Mouse (Mus musculus): ENCODE results near the gene Nr1i3.

The Nr1i3 gene

DNA sequence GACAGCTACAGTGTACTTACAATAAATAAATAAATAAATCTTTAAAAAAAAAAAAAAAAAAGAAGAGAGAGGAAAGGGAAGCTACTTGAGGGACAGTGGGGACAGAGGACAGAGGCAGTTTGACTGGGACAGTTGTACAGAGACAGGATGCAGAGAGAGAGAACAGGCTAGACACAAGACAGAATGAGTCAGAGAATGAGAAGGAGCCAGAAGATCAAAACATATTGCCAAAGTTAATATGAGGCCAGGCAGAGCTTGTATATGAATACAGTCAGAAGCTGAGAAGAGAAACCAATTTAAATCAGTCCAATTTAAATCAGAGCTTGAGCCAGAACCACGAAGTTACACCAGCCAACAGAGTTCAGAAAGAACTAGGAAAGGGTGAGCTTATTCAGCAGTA is 54.6 kb downstream of the Nr1i3 start:
- in situ Hi-C loops (cut with MboI; ENCODE audit: low pct_unique_long_range_greater_than_20kb in 1 of 2, low sequenced_read_pairs in 2 of 2, unreplicated experiment in 1 of 2) = no loop called here

DNA sequence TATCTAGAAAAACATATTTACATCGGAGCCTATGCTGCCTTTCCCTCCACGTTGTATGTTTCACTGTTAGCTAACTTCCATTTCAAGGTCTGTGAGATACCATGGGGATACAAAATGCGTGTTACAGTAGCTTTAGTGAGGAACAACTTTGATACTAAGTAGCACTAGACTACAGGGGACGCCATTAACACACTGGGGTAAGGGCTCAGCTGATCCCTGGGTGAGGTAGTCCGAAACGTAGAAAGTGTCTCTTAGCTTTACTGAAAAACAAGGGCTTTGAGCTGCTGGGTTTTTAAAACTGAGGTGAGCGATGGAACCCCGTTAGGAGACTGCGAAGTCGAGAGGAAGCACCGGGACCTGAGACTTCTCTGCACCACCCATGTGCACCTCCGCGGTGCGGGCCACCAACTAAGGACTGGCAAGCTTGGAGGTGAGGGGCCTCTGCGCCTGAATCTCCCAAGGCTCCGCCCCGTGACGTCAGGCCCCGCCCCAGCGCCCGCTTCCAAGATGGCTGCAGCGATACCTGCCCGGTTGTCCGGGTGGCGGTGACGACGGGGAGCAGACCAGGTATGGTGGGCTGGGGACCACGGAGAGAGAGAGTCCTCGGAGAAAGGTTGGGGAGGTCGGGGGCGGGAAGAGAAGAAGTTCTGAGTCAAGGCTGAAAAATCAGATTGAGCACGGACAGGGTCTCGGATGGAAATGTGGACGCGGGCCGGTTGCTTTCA is 56.2 kb downstream of the Nr1i3 start, which contains the start of gene B4galt3:
Gene B4galt3, plus strand, starts transcription at position 481 of the 725 bp plus-strand sequence.
- in situ Hi-C loops (cut with MboI; ENCODE audit: low pct_unique_long_range_greater_than_20kb in 1 of 2, low sequenced_read_pairs in 2 of 2, unreplicated experiment in 1 of 2) = no loop called here

Measured in mouse embryonic stem cell (cell line).